Mouse (Mus musculus): Measurements from ENCODE around the gene Cd160.

Cd160 gene

GRCm38 (mm10) chr3:96757691-96758090 lies 71.5 kb downstream of the Cd160 start:
- DNase-seq (ENCODE audit: low read depth): no peak

- no peak for DNase-seq (ENCODE audit: low read depth)
These were observed 73.2 kb downstream of the Cd160 start for GRCm38 (mm10) chr3:96755935-96756334.
